9 mouse cellular contexts compared by ENCODE assay signal in genomic region chr15:84351915-84352844, GRCm38 (mm10). TPM values are rescaled to one million over a fixed set of nuclear protein-coding genes. Genes with fewer than 3 reads are reported as not detected.
DNase-seq lines count a peak whose midpoint lies in the region; ATAC-seq and TF ChIP-seq lines count a peak whose summit lies in the region.
"Had no signal": no experiment of that assay in that cellular context is flagged by ENCODE, and none has a peak within 500 bp of the region (broad histone marks: within the 10 kb centered on the region; RNA-seq: fewer than 3 reads in every experiment).

No protein-coding gene starts in this region.

- H3K27ac ChIP-seq in lung, embryonic 14.5 days (ENCODE audit: low read depth): peak overlapping the region; percentile 71
- H3K27ac ChIP-seq: heart, adult 2 months had no signal

- H3K4me1 ChIP-seq in lung, embryonic 14.5 days (ENCODE audit: insufficient read depth): no peaks in the 10 kb centered on the region
- H3K4me1 ChIP-seq in lung, adult 2 months (ENCODE audit: control insufficient read depth, insufficient read depth, low read length): no peaks in the 10 kb centered on the region

- no peak overlapping the region for H3K9ac ChIP-seq in lung, embryonic 14.5 days

- no peak for TF ChIP-seq POLR2A in lung, adult 2 months (IDR thresholded peaks at IDR 0.05; ENCODE audit: borderline replicate concordance, extremely low read depth, low read depth, low read length)

- H3K4me2 ChIP-seq in lung, embryonic 14.5 days: 0 out of 2 replicates have a peak overlapping the region, but pooled peaks have one; percentile 10

- H3K36me3 ChIP-seq in lung, embryonic 14.5 days (ENCODE audit: insufficient read depth): no peaks in the 10 kb centered on the region

- peak; percentile 84 for DNase-seq in lung, embryonic 14.5 days
- no peak for DNase-seq in lung, adult 2 months
- peak; percentile 22 to 32 for DNase-seq in frontal cortex, postnatal 25 days (ENCODE audit: low spot score in 2 of 2)
- peak; percentile 54 to 71 for DNase-seq in layer of hippocampus, postnatal 25 days (ENCODE audit: extremely low spot score in 1 of 2, low spot score in 1 of 2)
- peak; percentile 39 for DNase-seq in right cerebral cortex, postnatal 25 days
- no peak for DNase-seq in spleen, adult 12 weeks (ENCODE audit: low spot score)
- no peak for DNase-seq in thymus, postnatal 4 days
- DNase-seq: cerebellum, adult 18-20 months; heart, adult 2 months had no signal

- no peaks in the 10 kb centered on the region for H3K27me3 ChIP-seq in lung, embryonic 14.5 days (ENCODE audit: insufficient read depth, low read length)

- no peaks in the 10 kb centered on the region for H3K9me3 ChIP-seq in lung, embryonic 14.5 days (ENCODE audit: low read depth, low read length)

- TF ChIP-seq CTCF in lung, embryonic 14.5 days (IDR thresholded peaks at IDR 0.05; ENCODE audit: low read depth): no peak
- no peak for TF ChIP-seq CTCF in lung, adult 2 months (IDR thresholded peaks at IDR 0.05; ENCODE audit: insufficient read depth, low read length)

- peak; percentile 80 for ATAC-seq in lung, embryonic 14.5 days (ENCODE audit: insufficient read depth)

- H3K4me3 ChIP-seq in lung, embryonic 14.5 days (ENCODE audit: low read depth, low read length): no peak overlapping the region
- no peak overlapping the region for H3K4me3 ChIP-seq in lung, adult 2 months (replicated peaks; ENCODE audit: extremely low read depth, low read depth, low read length)
- H3K4me3 ChIP-seq: heart, adult 2 months had no signal

- WGBS in lung, embryonic 14.5 days: 35% methylated on average over 21 of the region's 21 CpGs
- WGBS in lung, adult 2 months: 56% methylated on average over 21 of the region's 21 CpGs

RNA-seq across cellular contexts. Expression of gene Parvg, which starts 28.4 kb away (rescaled TPM):
- polyA plus RNA-seq in lung, embryonic 14.5 days (2014; fragmentation: Nextera tagmentation; extraction: Ambion mirVana): 1.5 and 1.7 TPM in 2 replicates
- polyA plus RNA-seq in lung, adult 2 months (2012; rRNA removed): 8.6 and 10.7 TPM in 2 replicates
- 10 to 100 TPM; 15.8 to 19.2 TPM for total RNA-seq in layer of hippocampus, postnatal 25 days (2021)

Comparison
In these comparisons a context has a peak if more than half of its experiments do, and no peak if none do; other contexts are left out.
1. DNase-seq: peak in lung, embryonic 14.5 days (single experiment), frontal cortex, postnatal 25 days (2 of 2), layer of hippocampus, postnatal 25 days (2 of 2) and right cerebral cortex, postnatal 25 days (single experiment); none in lung, adult 2 months (single experiment), spleen, adult 12 weeks (single experiment) and thymus, postnatal 4 days (single experiment).